Mouse (Mus musculus) stomach, embryonic 16.5 days (tissue): ENCODE measurements around the gene Arhgdib. TPM values are rescaled to one million over a fixed set of nuclear protein-coding genes. Genes with fewer than 3 reads are reported as not detected.

Source experiments
- ATAC-seq: fragments of 200-750 bp; cut with Nextera tagmentation; 2 replicates; pipeline ENCODE4 v1.8.0; 2017; ENCODE audit warnings: moderate number of reproducible peaks, moderate TSS enrichment; ENCODE audit not compliant: insufficient read depth, low FRiP score
- H3K27ac ChIP-seq: fragments of 300-500 bp; sonication (generic); 2 replicates; pipeline ENCODE4 v1.5.1; 2014; ENCODE audit warnings: low read length
- H3K27me3 ChIP-seq: fragments of 300-500 bp; sonication (generic); 2 replicates; pipeline ENCODE4 v1.6.1; 2014; ENCODE audit warnings: low read length, control low read depth, mixed read lengths; ENCODE audit not compliant: control insufficient read depth, insufficient read depth
- H3K36me3 ChIP-seq: fragments of 300-500 bp; sonication (generic); 2 replicates; pipeline ENCODE4 v1.6.1; 2014; ENCODE audit warnings: low read length; ENCODE audit not compliant: control insufficient read depth, insufficient read depth
- H3K4me1 ChIP-seq: fragments of 300-500 bp; sonication (generic); 2 replicates; pipeline ENCODE4 v1.6.1; 2014; ENCODE audit warnings: low read length, control low read depth, mixed read lengths; ENCODE audit not compliant: control insufficient read depth, insufficient read depth
- H3K4me2 ChIP-seq: fragments of 300-500 bp; sonication (generic); 2 replicates; pipeline ENCODE4 v1.6.1; 2014; ENCODE audit warnings: low read depth, low read length, mixed read lengths
- H3K4me3 ChIP-seq: fragments of 300-500 bp; sonication (generic); replicated peaks from 2 replicates; pipeline ENCODE4 v1.5.1; 2014; ENCODE audit warnings: mild to moderate bottlenecking, low read length
- H3K9ac ChIP-seq: fragments of 300-500 bp; sonication (generic); 2 replicates; pipeline ENCODE4 v1.6.1; 2014; ENCODE audit warnings: low read length
- H3K9me3 ChIP-seq: fragments of 300-500 bp; sonication (generic); replicated peaks from 2 replicates; pipeline ENCODE4 v1.6.1; 2016; ENCODE audit warnings: low read length, control low read depth; ENCODE audit not compliant: control insufficient read depth
- WGBS: fragments of 180-500 bp; shearing (Covaris S2); extraction: QIAGEN DNeasy Blood & Tissue Kit; methylation state at CpG from one replicate; pipeline ENCODE4 v1.1.7; 2014; 5-methylcytosine and 5-hydroxymethylcytosine counted together
- polyA plus RNA-seq: library from polyadenylated mRNA; unstranded; fragments of >200 nt; fragmentation: Nextera tagmentation; extraction: Ambion mirVana; gene quantifications from 2 replicates; pipeline ENCODE4 v1.2.1, GENCODE M21; 2015

Arhgdib gene
- polyA plus RNA-seq, result 57.8 and 69.5 TPM in 2 replicates

DNA sequence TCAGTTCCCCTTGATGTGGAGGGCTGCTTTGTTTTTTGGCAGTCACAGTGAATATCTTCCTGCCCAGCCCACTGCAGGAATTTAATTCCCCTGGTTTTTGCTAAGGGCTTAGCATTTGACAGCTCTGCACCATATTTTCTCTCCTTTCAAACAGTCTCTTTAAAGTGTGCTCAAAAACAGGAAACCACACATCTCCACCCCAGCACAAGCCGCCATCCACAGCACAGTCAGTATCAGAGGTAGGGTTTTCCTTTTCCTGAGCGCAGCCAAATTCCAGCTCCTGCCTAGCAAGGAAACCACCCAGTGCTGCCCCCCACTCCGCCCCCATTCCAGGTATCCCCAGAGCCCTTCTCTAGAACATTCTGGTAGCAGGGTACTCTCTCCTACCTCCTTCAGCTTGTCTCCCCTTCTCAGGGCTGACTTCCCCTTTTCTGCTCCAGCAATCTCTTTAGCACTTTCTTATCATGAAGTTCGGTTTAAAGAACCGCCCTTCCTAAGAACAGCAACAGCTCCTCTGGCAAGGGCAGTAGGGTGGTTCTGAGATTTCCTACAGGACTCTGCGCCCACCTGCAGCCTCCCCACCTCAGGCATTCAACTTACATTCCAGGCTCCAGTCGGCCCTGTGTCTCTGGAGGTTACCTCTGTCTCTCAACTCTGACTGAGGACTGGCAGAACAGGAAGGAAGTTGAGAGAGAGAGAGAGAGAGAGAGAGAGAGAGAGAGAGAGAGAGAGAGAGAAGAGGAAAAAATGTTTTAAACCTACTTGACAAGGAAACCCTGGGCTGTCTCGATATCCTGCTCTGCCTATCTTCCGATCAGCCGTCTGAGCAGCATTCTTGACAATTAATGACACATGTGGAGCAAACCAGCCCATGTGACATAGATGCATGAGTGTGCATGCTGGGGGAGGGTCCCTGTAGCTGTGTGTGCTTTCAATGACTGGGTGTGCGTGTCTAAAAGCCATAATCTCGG lies at the start of gene Arhgdib:
Arhgdib (minus strand) TSS at position 849 of the 971 bp plus-strand sequence.
- Histone ChIP-seq H3K4me1 (peaks cover 22% of the 10 kb centered on the region), H3K36me3 (no peaks in the 10 kb centered on the region), H3K4me2 (peak within 1 kb of the TSS; percentile 36), H3K9ac (peak within 1 kb of the TSS; percentile 66), H3K27me3 (no peaks in the 10 kb centered on the region), H3K27ac (peak within 1 kb of the TSS; percentile 91), H3K4me3 (peak within 1 kb of the TSS; percentile 22), H3K9me3 (no peaks in the 10 kb centered on the region)
- peak; percentile 79 for ATAC-seq
- 21% methylated on average over 12 of the region's 12 CpGs for WGBS

GRCm38 (mm10) chr6:136990557-136990956 lies 48.9 kb upstream of the Arhgdib start:
- H3K9me3 ChIP-seq, result no peaks in the 10 kb centered on the region
- ATAC-seq, result no peak
- H3K27ac ChIP-seq, result no peak overlapping the region
- H3K9ac ChIP-seq, result no peak overlapping the region
- peak overlapping the region; percentile 20; the same call in 1 of the 2 replicates for H3K4me2 ChIP-seq
- no peaks in the 10 kb centered on the region for H3K36me3 ChIP-seq
- H3K4me3 ChIP-seq, result no peak overlapping the region
- peaks cover 3% of the 10 kb centered on the region; the same call in 1 of the 2 replicates for H3K4me1 ChIP-seq
- 35% methylated on average over 8 of the region's 8 CpGs for WGBS
- no peaks in the 10 kb centered on the region for H3K27me3 ChIP-seq

GRCm38 (mm10) chr6:136989824-136990497 lies 48.3 kb upstream of the Arhgdib start:
- Histone ChIP-seq H3K4me2 (peak overlapping the region; percentile 20; the same call in 1 of the 2 replicates), H3K9me3 (no peaks in the 10 kb centered on the region), H3K4me1 (peaks cover 3% of the 10 kb centered on the region; the same call in 1 of the 2 replicates), H3K9ac (no peak overlapping the region), H3K4me3 (0 out of 2 replicates have a peak overlapping the region, but pooled peaks have one; percentile 10), H3K27ac (no peak overlapping the region; the same call in 1 of the 2 replicates), H3K27me3 (no peaks in the 10 kb centered on the region), H3K36me3 (no peaks in the 10 kb centered on the region)
- 39% methylated on average over 11 of the region's 11 CpGs for WGBS
- ATAC-seq, result peak; percentile 34; the same call in 1 of the 2 replicates

- Histone ChIP-seq H3K27me3 (no peaks in the 10 kb centered on the region), H3K4me2 (no peak overlapping the region), H3K4me1 (peaks cover 3% of the 10 kb centered on the region; the same call in 1 of the 2 replicates), H3K4me3 (no peak overlapping the region), H3K36me3 (no peaks in the 10 kb centered on the region), H3K27ac (no peak overlapping the region), H3K9ac (no peak overlapping the region), H3K9me3 (no peaks in the 10 kb centered on the region)
- WGBS, result 86% methylated on average over 7 of the region's 7 CpGs
- no peak for ATAC-seq
Observed at GRCm38 (mm10) chr6:136988536-136989060, 46.9 kb upstream of the Arhgdib start.

DNA sequence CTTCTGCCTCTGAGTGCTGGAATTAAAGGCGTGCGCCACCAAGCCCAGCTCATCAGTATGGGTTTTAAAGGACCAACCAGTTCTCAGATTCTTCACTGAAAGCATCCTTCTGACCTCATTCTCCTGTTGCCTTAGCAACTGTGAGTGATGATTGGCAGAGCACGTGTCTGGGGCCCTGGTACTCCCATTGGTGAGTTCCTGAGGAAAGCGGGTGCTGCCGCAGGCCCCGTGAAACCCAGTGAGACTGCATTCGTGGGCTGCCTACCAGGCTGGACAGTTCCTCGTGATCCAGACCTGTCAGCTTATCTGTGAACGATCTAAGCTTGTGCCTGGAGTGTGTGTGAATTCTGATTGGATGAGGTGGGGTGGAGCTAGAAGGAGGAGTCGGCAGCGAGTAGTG lies 45.0 kb upstream of the Arhgdib start:
- Histone ChIP-seq H3K4me2 (no peak overlapping the region), H3K27me3 (no peaks in the 10 kb centered on the region), H3K36me3 (no peaks in the 10 kb centered on the region), H3K4me3 (no peak overlapping the region), H3K27ac (no peak overlapping the region), H3K9ac (no peak overlapping the region), H3K9me3 (no peaks in the 10 kb centered on the region), H3K4me1 (peaks cover 3% of the 10 kb centered on the region; the same call in 1 of the 2 replicates)
- no peak for ATAC-seq
- WGBS, result 50% methylated on average over 11 of the region's 11 CpGs

- WGBS, result 25% methylated on average over 13 of the region's 13 CpGs
Observed at GRCm38 (mm10) chr6:136986019-136986418, 44.3 kb upstream of the Arhgdib start.

DNA sequence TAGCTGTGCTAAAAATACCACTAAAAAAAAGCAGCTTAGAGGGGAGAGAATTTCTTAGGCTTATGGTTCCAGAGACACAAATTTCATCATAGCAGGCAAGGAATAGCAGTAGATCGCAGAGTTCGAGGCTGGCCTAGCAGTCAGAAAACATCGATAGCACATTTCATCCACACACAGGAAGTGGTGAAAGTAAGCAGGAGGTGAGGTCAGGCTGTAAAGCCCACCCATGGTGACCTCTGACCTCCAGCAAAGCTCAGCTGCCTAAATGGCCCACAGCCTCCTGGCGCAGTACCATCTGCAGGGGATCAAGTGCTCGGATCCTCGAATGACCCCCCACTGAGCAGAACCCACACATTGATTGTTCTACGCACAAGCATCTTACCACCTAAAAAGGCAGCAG lies 41.5 kb upstream of the Arhgdib start:
- Histone ChIP-seq H3K27me3 (no peaks in the 10 kb centered on the region), H3K9me3 (no peaks in the 10 kb centered on the region), H3K36me3 (no peaks in the 10 kb centered on the region), H3K4me3 (no peak overlapping the region), H3K4me1 (peaks cover 6% of the 10 kb centered on the region), H3K9ac (no peak overlapping the region), H3K4me2 (no peak overlapping the region), H3K27ac (no peak overlapping the region)
- 63% methylated on average over 7 of the region's 7 CpGs for WGBS
- ATAC-seq, result no peak

More at GRCm38 (mm10) chr6:136986019-136986418, 44.3 kb upstream of the Arhgdib start:
- Histone ChIP-seq H3K27ac (no peak overlapping the region), H3K9me3 (no peaks in the 10 kb centered on the region), H3K4me3 (no peak overlapping the region), H3K9ac (0 out of 2 replicates have a peak overlapping the region, but pooled peaks have one; percentile 28), H3K27me3 (no peaks in the 10 kb centered on the region), H3K4me2 (peak overlapping the region; percentile 29), H3K36me3 (no peaks in the 10 kb centered on the region), H3K4me1 (peaks cover 3% of the 10 kb centered on the region; the same call in 1 of the 2 replicates)
- ATAC-seq, result peak; percentile 66; the same call in 1 of the 2 replicates

GRCm38 (mm10) chr6:136982581-136982980 lies 40.9 kb upstream of the Arhgdib start:
- 79% methylated on average over 6 of the region's 6 CpGs for WGBS
- no peak overlapping the region for H3K4me3 ChIP-seq
- peaks cover 6% of the 10 kb centered on the region for H3K4me1 ChIP-seq
- H3K9me3 ChIP-seq, result no peaks in the 10 kb centered on the region
- no peak overlapping the region for H3K27ac ChIP-seq
- no peaks in the 10 kb centered on the region for H3K27me3 ChIP-seq
- H3K9ac ChIP-seq, result no peak overlapping the region
- no peaks in the 10 kb centered on the region for H3K36me3 ChIP-seq
- no peak overlapping the region for H3K4me2 ChIP-seq
- no peak for ATAC-seq
